Mouse (Mus musculus): Measurements from ENCODE around the gene Frmd4a. TPM values are rescaled to one million over a fixed set of nuclear protein-coding genes. Genes with fewer than 3 reads are reported as not detected.

The Frmd4a gene
- polyA plus RNA-seq, 1 experiment, result 7.7 TPM

- Histone ChIP-seq H3K4me3 (replicated peaks) (no peak overlapping the region), H3K36me3 (replicated peaks; ENCODE audit: low read length) (no peaks in the 10 kb centered on the region), H3K9me3 (no peaks in the 10 kb centered on the region), H3K27me3 (replicated peaks) (peaks cover 25% of the 10 kb centered on the region), H3K4me1 (peaks cover 22% of the 10 kb centered on the region)
- TF ChIP-seq FLI1 (IDR thresholded peaks at IDR 0.05; ENCODE audit: low read length), result no peak
- no peak for TF ChIP-seq GATA1 (IDR thresholded peaks at IDR 0.05; ENCODE audit: borderline replicate concordance, low read length)
Measured at GRCm38 (mm10) chr2:4512607-4513006, 495.1 kb downstream of the Frmd4a start.

DNA sequence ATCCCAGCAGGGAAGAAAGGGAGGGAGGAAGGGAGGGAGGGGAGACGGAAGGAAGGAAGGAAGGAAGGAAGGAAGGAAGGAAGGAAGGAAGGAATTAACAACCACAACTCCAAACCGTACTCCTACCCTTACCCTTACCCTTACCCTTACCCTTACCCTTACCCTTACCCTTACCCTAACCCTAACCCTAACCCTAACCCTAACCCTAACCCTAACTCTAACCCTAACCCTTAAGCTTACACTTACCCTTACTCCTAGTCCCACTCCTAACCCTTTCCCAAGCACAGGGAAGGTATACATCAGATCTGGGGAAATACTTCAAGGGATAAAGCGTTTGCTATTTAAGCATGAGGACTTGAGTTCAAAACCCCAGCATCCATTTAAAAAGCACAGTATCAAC lies 498.4 kb downstream of the Frmd4a start:
- Histone ChIP-seq H3K4me1 (peaks cover 11% of the 10 kb centered on the region), H3K4me3 (replicated peaks) (no peak overlapping the region), H3K9me3 (no peaks in the 10 kb centered on the region), H3K36me3 (replicated peaks; ENCODE audit: low read length) (no peaks in the 10 kb centered on the region), H3K27me3 (replicated peaks) (peaks cover 16% of the 10 kb centered on the region)
- TF ChIP-seq GATA1 (IDR thresholded peaks at IDR 0.05; ENCODE audit: borderline replicate concordance, low read length) (no peak), FLI1 (IDR thresholded peaks at IDR 0.05; ENCODE audit: low read length) (no peak)

DNA sequence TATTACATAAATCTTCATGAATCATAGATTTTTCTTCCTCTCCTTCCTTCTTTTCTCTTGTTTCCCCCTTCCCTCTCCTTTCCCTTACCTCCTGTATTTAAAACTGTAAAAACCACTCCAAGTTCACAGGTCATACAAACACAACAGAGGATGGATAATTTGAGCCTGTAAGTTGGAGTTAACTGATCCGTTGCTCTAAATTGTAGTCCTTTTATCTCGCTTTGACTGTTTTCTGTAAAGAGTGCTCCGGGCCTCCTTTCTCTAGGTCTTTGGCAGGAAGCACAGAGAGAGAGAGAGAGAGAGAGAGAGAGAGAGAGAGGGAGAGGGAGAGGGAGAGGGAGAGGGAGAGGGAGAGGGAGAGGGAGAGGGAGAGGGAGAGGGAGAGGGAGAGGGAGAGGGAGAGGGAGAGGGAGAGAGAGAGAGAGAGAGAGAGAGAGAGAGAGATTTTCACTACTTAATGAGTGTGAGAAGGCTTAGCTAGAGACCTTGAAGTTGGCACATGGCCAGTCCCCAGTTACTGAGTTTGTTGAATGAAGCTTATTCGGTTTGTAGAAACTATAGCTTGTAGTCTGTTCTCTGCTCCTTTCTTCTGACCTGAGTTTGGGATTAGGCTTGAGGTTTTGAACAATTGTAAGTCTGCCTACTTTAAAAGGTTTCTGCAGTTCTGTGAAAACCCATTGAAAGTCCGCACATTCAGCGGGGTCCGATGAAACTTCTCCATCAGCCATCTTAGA lies 499.5 kb downstream of the Frmd4a start:
- Histone ChIP-seq H3K4me3 (replicated peaks) (no peak overlapping the region), H3K27me3 (replicated peaks) (peaks cover 16% of the 10 kb centered on the region), H3K4me1 (peaks cover 11% of the 10 kb centered on the region), H3K36me3 (replicated peaks; ENCODE audit: low read length) (no peaks in the 10 kb centered on the region), H3K9me3 (no peaks in the 10 kb centered on the region)
- TF ChIP-seq FLI1 (IDR thresholded peaks at IDR 0.05; ENCODE audit: low read length), result no peak

DNA sequence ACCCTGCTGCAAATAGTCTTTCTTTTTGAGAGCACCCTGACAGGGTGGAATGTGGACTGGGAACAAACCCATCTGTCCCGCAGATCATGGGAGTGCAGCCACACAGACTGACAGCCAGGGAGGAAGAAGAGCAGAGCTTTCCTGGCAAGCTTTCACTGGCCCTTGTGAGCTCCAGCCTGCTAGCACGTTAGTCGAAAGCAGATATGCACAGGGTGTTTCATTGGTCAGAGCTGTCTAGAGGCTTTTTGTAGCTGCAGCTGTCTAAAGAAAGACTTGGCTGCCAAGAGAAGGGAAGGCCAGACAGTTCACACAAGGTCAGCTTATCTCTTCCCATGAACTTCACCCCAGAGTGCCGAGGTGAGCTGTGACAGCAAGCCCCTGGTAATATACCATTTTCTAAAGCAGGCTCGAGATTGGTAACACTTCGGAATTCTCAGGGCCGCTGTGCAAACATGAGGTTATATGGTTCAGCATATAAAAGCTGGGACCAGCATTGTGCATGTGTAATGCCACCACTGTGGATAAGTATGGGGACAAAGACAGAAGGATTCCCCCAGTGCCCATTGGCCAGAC lies 500.1 kb downstream of the Frmd4a start:
- H3K9me3 ChIP-seq, result no peaks in the 10 kb centered on the region
- H3K27me3 ChIP-seq (replicated peaks), result peaks cover 16% of the 10 kb centered on the region
- H3K36me3 ChIP-seq (replicated peaks; ENCODE audit: low read length), result no peaks in the 10 kb centered on the region
- no peak for TF ChIP-seq GATA1 (IDR thresholded peaks at IDR 0.05; ENCODE audit: borderline replicate concordance, low read length)
- no peak for TF ChIP-seq FLI1 (IDR thresholded peaks at IDR 0.05; ENCODE audit: low read length)
- H3K4me3 ChIP-seq (replicated peaks), result no peak overlapping the region
- H3K4me1 ChIP-seq, result peaks cover 11% of the 10 kb centered on the region

DNA sequence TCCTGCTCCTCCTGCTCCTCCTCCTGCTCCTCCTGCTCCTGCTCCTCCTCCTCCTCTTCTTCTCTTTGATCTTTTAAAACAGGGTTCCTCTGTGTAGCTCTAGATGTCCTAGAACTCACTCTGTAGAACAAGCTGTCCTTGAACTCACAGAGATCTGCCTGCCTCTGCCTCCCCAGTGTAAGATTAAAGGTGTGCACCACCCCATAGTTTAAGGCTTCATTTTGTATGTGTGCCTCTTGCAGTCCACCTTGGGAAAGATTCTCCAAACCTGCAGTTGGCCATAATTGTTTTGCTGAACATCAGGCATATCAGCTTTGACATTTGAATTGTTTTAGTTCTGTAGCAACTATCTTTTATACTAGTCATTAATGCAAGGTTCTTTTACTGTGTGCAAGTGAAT lies 501.0 kb downstream of the Frmd4a start:
- Histone ChIP-seq H3K4me3 (replicated peaks) (no peak overlapping the region), H3K4me1 (peaks cover 11% of the 10 kb centered on the region), H3K36me3 (replicated peaks; ENCODE audit: low read length) (no peaks in the 10 kb centered on the region), H3K9me3 (no peaks in the 10 kb centered on the region), H3K27me3 (replicated peaks) (peaks cover 16% of the 10 kb centered on the region)
- TF ChIP-seq GATA1 (IDR thresholded peaks at IDR 0.05; ENCODE audit: borderline replicate concordance, low read length) (no peak), FLI1 (IDR thresholded peaks at IDR 0.05; ENCODE audit: low read length) (no peak)

DNA sequence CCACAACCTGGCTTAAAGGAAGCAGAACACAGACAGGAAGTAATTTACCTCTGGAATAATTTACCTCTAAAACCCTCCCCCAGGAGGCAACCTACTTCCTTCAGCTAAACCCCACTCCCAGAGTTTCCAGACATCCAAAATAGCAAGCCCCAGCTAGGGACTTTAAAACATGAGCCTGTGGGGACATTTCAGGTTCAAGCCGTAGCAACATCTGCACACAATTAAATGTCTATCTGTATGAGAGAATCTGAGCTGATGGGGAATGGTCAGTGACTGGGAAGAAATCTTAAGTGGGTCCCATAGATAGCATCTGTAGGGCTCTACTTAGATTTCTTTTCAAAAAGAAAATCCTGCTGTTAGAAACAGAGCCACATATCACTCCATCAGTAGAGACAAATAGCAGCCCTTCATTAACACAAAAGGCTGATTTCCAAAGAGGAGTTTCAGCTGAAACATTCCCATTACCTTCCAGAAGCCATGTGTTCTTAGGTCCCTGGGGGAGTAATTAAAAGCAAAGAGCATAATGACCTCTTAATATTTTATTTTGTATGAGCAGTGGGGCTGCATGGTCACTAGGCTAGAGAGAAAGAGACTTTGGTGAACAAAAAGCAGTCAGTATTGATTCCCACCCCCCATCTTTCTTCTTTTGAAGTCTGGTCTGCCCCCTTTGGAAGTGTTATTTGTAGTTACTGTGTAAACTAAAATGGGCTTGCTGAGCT lies 505.4 kb downstream of the Frmd4a start:
- TF ChIP-seq GATA1 (IDR thresholded peaks at IDR 0.05; ENCODE audit: borderline replicate concordance, low read length) (no peak), FLI1 (IDR thresholded peaks at IDR 0.05; ENCODE audit: low read length) (no peak)
- H3K4me1 ChIP-seq, result no peaks in the 10 kb centered on the region
- no peaks in the 10 kb centered on the region for H3K36me3 ChIP-seq (replicated peaks; ENCODE audit: low read length)
- no peak overlapping the region for H3K4me3 ChIP-seq (replicated peaks)
- peaks cover 13% of the 10 kb centered on the region for H3K9me3 ChIP-seq
- H3K27me3 ChIP-seq (replicated peaks), result no peaks in the 10 kb centered on the region

DNA sequence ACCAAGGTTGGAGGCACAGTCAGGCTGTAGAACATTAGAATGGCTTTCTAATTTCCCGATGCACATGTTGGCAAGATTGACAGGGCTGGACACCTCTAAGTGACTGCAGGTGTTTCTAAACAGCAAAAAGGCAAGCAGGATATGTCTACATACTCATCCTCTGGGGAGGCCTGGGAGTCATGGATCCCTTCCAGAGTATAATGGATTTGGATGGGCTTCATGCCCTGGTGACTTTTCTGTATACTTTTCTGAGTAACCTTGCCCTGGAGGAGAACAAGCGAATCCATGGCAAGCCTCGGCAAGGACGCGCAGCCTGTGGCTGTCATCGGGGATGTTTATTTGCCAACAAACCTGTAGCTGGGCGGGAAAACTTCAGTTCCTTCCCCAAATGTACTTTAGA lies 509.6 kb downstream of the Frmd4a start:
- TF ChIP-seq FLI1 (IDR thresholded peaks at IDR 0.05; ENCODE audit: low read length) (no peak), GATA1 (IDR thresholded peaks at IDR 0.05; ENCODE audit: borderline replicate concordance, low read length) (no peak)
- Histone ChIP-seq H3K36me3 (replicated peaks; ENCODE audit: low read length) (no peaks in the 10 kb centered on the region), H3K4me3 (replicated peaks) (no peak overlapping the region), H3K9me3 (peaks cover 13% of the 10 kb centered on the region), H3K4me1 (no peaks in the 10 kb centered on the region; the same call in 1 of the 2 replicates), H3K27me3 (replicated peaks) (peaks cover 16% of the 10 kb centered on the region)

DNA sequence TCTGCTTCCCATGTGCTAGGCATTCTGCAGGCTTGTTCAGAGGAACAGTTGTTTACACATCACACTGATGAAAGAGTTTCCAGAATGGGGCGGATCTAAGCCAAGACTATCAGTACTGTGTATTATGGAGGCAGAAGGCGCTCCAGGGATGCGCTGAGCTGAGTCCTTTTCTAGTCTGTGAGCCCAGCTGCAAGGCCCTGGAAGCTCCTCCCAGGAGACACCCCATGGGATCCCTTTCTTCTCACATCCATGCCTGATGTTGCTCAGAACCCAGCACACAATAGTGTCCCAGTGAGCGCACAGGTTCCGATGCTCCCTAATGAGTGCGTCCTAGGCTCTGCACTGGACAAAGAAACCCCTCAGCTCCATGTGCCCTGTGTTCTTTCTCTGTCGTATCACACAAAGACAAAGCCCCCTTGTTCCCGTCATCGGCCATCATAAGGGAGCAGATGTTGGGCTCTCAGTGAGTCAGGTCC lies 511.8 kb downstream of the Frmd4a start:
- peaks cover 28% of the 10 kb centered on the region for H3K27me3 ChIP-seq (replicated peaks)
- H3K36me3 ChIP-seq (replicated peaks; ENCODE audit: low read length), result no peaks in the 10 kb centered on the region
- H3K4me3 ChIP-seq (replicated peaks), result no peak overlapping the region
- peaks cover 13% of the 10 kb centered on the region for H3K9me3 ChIP-seq
- peaks cover 12% of the 10 kb centered on the region for H3K4me1 ChIP-seq
- TF ChIP-seq FLI1 (IDR thresholded peaks at IDR 0.05; ENCODE audit: low read length), result no peak
- no peak for TF ChIP-seq GATA1 (IDR thresholded peaks at IDR 0.05; ENCODE audit: borderline replicate concordance, low read length)

- Histone ChIP-seq H3K4me3 (replicated peaks) (no peak overlapping the region), H3K4me1 (peaks cover 12% of the 10 kb centered on the region), H3K9me3 (peaks cover 8% of the 10 kb centered on the region), H3K27me3 (replicated peaks) (peaks cover 38% of the 10 kb centered on the region), H3K36me3 (replicated peaks; ENCODE audit: low read length) (no peaks in the 10 kb centered on the region)
- TF ChIP-seq FLI1 (IDR thresholded peaks at IDR 0.05; ENCODE audit: low read length) (no peak), GATA1 (IDR thresholded peaks at IDR 0.05; ENCODE audit: borderline replicate concordance, low read length) (no peak)
Measured at GRCm38 (mm10) chr2:4531533-4532197, 514.1 kb downstream of the Frmd4a start.
